Mouse (Mus musculus) MEL (cell line): ENCODE data around the gene Pigb.

Source experiments
- CTCF ChIP-seq, 3 experiments: IDR thresholded peaks in 2 of 3; conservative IDR thresholded peaks in 1 of 3; 2 replicates each; pipeline ENCODE4 v1.5.1; 2011 to 2012; ENCODE audit warnings: low read length in 3 of 3, low read depth in 2 of 3, mild to moderate bottlenecking in 2 of 3, improper control_type of control experiment in 1 of 3, inconsistent platforms in 1 of 3, mixed read lengths in 1 of 3, moderate library complexity in 1 of 3; ENCODE audit not compliant: control insufficient read depth in 1 of 3, insufficient read depth in 1 of 3, poor library complexity in 1 of 3, severe bottlenecking in 1 of 3
- GATA1 ChIP-seq: IDR thresholded peaks from 2 replicates; pipeline ENCODE4 v1.6.1; 2011; ENCODE audit warnings: low read depth, low read length, improper control_type of control experiment
- NELFE ChIP-seq: IDR thresholded peaks from 2 replicates; pipeline ENCODE4 v1.6.1; 2011; ENCODE audit warnings: low read depth, low read length, improper control_type of control experiment
- POLR2AphosphoS2 ChIP-seq: IDR thresholded peaks from 2 replicates; pipeline ENCODE4 v1.6.1; 2011; ENCODE audit warnings: low read length, improper control_type of control experiment
- TCF12 ChIP-seq: IDR thresholded peaks from 2 replicates; pipeline ENCODE4 v1.6.1; 2014; ENCODE audit warnings: low read depth, mild to moderate bottlenecking, inconsistent platforms, low read length, improper control_type of control experiment, moderate library complexity
- USF1 ChIP-seq: IDR thresholded peaks from 2 replicates; pipeline ENCODE4 v1.6.1; 2014; ENCODE audit warnings: low read depth, mild to moderate bottlenecking, inconsistent platforms, low read length, improper control_type of control experiment, moderate library complexity
- USF2 ChIP-seq, 2 experiments: IDR thresholded peaks; 2 replicates each; pipeline ENCODE4 v1.6.1; 2011 to 2012; ENCODE audit warnings: improper control_type of control experiment in 2 of 2, low read length in 2 of 2, borderline replicate concordance in 1 of 2, inconsistent platforms in 1 of 2, low read depth in 1 of 2, mild to moderate bottlenecking in 1 of 2; ENCODE audit not compliant: insufficient read depth in 1 of 2

GRCm38 (mm10) chr9:73049833-73050232, 9.7 kb upstream of the Pigb start:
- TF ChIP-seq GATA1 (no peak), POLR2AphosphoS2 (no peak), TCF12 (no peak), CTCF (IDR thresholded peaks at IDR 0.05 in 2 of 3, conservative IDR thresholded peaks at IDR 0.05 in 1 of 3; ENCODE audit: control insufficient read depth in 1 of 3, insufficient read depth in 1 of 3, low read depth in 2 of 3, low read length in 3 of 3, poor library complexity in 1 of 3, severe bottlenecking in 1 of 3) (no peak), USF1 (no peak), NELFE (no peak), USF2 (IDR thresholded peaks at IDR 0.05; ENCODE audit: borderline replicate concordance in 1 of 2, insufficient read depth in 1 of 2, low read depth in 1 of 2, low read length in 2 of 2) (no peak)
